19 mouse cellular contexts compared by ENCODE assay signal in the genomic region with DNA sequence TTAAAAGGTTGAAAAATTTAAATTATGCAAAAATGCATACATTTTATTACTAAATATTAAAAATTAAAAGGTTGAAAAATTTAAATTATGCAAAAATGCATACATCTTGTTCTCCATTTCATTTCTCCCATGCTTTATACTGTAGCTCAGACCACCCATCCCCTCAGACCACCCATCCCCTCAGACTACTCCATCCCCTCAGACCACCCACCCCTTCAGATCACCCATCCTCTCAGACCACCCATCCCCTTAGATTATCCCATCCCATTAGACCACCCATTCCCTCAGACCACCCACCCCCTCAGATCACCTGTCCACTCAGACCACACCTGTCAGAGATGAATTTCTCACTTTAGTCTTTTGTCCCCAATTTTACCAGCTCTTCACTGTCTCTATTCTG. TPM values are rescaled to one million over a fixed set of nuclear protein-coding genes. Genes with fewer than 3 reads are reported as not detected.
"Had no signal": no experiment of that assay in that cellular context is flagged by ENCODE, and none has a peak within 500 bp of the region (broad histone marks: within the 10 kb centered on the region; RNA-seq: fewer than 3 reads in every experiment).

No protein-coding gene starts in this region.

- H3K27ac ChIP-seq: kidney, embryonic 15.5 days; left cerebral cortex, adult 2 months; liver, embryonic 13.5 days; midbrain, embryonic 15.5 days; stomach, embryonic 15.5 days had no signal

- H3K36me3 ChIP-seq: kidney, embryonic 15.5 days; liver, embryonic 13.5 days; midbrain, embryonic 15.5 days; stomach, embryonic 15.5 days had no signal

- ATAC-seq: midbrain, embryonic 15.5 days had no signal

- H3K4me2 ChIP-seq: kidney, embryonic 15.5 days; liver, embryonic 13.5 days; midbrain, embryonic 15.5 days; stomach, embryonic 15.5 days had no signal

- H3K4me3 ChIP-seq: kidney, embryonic 15.5 days; left cerebral cortex, adult 2 months; liver, embryonic 13.5 days; midbrain, embryonic 15.5 days; stomach, embryonic 15.5 days had no signal

- DNase-seq: kidney, adult 11 months; kidney, adult 8-10 months; kidney, postnatal 10 days; kidney, postnatal 36 days; layer of hippocampus, postnatal 36 days; liver, embryonic 13.5 days; lung, adult 2 months; lung, postnatal 14 days; lung, postnatal 4 days; retina, postnatal 1 day; right cerebral cortex, postnatal 25 days; spleen, adult 18-20 months; thymus, postnatal 25 days had no signal

- H3K27me3 ChIP-seq: kidney, embryonic 15.5 days; liver, embryonic 13.5 days; midbrain, embryonic 15.5 days; stomach, embryonic 15.5 days had no signal

- H3K4me1 ChIP-seq: kidney, embryonic 15.5 days; liver, embryonic 13.5 days; midbrain, embryonic 15.5 days; stomach, embryonic 15.5 days had no signal

- H3K9ac ChIP-seq: kidney, embryonic 15.5 days; liver, embryonic 13.5 days; midbrain, embryonic 15.5 days; stomach, embryonic 15.5 days had no signal

- H3K9me3 ChIP-seq: kidney, embryonic 15.5 days; liver, embryonic 13.5 days; midbrain, embryonic 15.5 days; stomach, embryonic 15.5 days had no signal

RNA-seq across cellular contexts. Expression of gene Vip, which starts 58.4 kb away (rescaled TPM):
- polyA plus RNA-seq: limb, embryonic 11.5 days; liver, adult 2 months had no signal
